Mouse (Mus musculus) c-Kit-positive CD71-positive TER-119-positive erythroid progenitor cells, embryonic 14.5 days (primary cell): ENCODE data around the gene Plin3.
A peak's percentile ranks its signal among the peaks of the same experiment; 100 is the strongest.

Experiments used
- DNase-seq: peaks from one replicate; pipeline ENCODE4 v3.0.0-alpha.2; 2013; ENCODE audit warnings: low spot score

Plin3 gene

DNA sequence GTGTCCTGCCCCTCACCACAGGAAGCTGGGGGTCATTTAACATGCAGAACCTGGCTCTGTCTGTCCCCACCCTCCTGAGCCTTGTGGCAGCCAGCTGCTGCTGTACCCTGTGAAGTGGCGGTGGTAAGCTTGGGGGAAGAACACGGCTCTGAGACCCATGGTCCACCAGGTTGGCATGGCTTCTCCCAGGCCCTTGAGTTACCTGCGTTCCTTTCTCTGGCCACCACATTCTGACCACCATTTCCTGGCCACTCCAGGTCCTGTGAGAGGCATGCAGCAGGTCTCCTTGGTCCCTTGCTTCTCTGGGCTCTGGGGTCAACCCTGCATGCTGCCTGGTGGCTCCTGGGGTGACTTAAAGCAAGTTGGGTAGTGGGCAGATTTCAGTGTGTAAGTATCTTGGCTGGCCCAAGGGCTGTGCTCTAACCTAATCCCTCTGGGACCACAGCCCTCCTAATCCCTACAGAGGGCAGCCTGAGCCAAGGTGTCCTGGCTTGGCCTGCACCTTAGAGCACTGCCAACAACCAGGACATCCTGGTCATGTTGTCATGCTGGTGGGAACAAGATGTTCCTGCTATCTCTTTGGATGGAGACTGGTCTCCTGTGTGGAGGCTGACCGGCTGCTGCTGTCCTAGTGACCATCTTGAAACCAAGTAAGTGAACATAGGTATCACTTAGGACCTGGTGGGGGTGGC is at the start of gene Plin3:
Gene Plin3, minus strand, starts transcription at position 343 of the 692 bp plus-strand sequence.
- DNase-seq = no peak

DNA sequence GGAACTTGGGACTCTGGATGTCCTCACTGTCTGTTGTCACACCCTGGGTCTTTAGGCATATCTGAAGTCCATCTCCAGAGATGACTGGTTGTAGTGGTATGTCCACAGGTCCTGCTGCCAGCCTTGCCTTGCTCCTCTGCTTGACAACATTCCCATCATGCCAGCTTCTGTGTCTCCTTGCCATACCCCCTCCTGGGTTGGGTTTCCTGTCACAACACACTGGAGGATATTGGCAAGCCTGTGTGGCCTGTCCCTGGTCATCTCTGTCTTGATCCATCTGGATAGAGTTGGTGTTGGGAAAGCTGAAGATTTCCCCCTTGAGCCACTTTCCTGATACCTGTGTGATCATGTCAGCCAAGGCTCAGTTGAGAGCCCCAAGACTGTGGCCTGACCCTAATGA is 48.0 kb upstream of the Plin3 start:
- no peak for DNase-seq

DNA sequence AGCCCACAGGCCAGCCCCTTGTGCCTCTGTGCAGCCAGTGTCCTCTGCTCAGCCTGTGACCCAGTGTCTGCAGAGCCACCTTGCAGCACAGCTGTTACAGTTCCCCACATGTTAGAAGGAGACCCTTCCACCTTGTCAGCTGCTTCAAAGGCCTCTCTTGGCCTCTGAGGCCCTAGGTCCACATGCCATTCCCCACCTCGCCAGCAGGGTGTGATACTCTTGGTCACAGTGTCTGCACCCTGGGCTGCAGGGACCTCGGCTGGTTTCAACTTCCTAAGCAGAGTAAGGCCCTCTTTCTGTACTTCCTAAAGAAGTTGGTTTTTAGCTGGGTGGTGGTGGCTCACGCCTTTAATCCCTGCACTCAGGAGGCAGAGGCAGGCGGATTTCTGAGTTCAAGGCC is 46.2 kb upstream of the Plin3 start:
- DNase-seq = no peak

DNA sequence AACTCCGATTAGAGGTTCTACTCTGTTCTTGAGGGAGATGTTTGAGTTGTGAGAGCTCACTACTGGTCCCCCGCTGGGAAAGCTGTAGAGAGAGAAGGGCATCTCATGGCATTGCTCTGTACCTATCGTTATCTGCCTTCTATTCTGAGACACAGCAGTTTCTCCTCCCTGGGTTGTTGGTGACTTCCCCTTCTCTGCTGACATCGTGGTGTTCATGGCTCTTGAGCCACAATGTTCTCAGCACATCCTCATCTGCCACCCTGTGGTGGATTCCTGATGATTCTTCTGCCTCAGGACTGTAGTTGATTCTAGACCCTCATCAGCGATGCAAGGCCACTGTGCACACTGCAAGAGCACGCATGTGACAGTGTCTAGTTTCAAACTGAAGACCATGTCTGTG is 45.1 kb upstream of the Plin3 start:
- no peak for DNase-seq

DNA sequence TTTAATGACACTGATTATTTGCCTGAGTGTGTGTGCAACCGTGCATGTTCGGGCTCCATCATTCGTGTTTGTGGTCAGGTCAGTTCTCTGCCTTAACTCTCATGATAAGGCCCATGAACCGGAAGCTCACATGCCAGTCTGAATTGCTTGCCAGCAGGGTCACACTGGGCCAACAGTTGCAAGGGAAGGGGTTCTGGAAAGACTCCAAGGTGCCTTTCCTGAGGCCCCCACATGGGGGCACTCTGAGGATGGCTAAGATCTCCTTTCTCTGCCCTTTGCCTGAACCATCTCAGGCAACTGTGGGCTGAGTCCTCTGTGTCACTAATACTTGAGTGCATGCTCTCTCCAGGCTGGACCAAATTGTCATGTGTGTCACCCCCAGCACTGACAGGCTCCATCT is 44.5 kb upstream of the Plin3 start:
- no peak for DNase-seq

DNA sequence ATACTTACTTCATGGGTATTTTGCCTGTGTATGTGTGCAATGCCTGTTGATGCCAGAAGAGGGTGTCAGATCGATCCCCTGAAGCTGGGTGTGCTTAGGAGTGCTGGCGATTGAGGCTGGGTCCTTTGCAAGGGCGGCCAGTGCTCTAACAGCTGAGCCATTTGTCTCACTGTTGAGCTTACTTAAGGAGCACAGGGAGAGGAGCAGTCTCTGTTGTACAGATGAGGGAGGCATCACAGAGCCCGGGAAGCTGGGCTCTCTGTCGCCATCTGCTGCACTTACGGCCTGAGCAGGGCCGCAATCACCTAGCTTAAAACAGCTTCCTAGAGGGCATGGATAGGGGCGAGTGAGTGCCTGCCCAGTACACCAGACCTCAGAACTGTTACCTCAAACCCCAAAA is 40.3 kb upstream of the Plin3 start:
- no peak for DNase-seq

DNA sequence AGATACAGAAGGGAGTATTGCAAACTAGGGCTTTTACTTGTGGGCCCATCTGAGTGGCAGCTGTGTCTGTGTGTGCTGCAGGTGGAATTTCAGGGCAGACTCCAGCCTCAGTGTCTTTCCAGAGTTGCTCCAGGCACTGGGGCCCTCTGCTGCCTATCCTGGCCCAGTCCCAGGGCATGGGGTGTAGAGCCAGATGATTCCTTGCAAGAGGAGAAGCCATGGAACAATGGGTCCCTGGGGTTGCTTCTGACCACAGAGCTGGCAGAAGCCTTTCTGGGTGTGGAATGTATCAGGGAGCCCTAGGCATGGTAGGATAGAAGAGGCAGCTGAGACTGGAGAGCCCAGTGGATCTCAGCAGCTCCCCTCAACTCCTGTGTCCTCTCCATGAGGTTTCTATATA is 38.6 kb upstream of the Plin3 start:
- no peak for DNase-seq

DNA sequence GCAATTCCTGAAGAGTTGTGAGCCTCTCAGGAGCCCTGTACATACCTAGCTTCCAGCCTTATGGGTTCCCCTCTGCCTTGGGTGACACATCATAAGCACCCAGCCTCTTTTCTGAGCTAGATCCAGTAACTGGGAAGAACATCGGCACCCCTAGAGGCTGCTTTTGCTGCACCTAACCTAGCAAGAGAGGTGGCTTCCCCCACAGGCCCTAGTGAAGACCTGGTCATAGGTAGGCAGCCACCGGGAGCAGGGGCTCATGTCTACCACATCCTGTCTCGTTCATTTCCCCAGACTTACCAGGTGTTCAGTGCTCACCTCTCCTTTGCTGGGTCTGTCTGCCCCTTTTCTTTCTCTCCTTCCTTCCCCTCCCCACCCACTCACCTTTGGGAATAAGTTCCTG is 37.7 kb upstream of the Plin3 start:
- no peak for DNase-seq

DNA sequence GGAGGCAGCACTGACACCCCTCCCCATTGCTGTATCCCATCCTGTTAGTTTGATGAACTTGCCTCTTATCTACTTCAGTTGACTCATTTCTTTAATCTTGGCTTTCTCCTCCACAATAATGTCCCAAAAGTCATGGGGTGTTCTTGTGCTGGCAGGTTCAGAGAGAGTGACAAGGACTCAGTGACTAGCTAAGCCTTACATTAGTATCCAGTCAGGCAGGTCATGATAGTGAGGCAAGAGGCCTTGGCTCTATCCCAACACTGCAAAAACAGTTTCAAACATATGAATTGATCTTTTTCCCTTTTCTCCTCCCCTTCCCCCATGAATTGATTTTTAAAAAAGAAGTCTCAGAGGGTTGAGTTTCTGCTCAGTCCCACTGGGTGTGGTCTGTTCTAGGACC is 36.6 kb upstream of the Plin3 start:
- DNase-seq = no peak

DNA sequence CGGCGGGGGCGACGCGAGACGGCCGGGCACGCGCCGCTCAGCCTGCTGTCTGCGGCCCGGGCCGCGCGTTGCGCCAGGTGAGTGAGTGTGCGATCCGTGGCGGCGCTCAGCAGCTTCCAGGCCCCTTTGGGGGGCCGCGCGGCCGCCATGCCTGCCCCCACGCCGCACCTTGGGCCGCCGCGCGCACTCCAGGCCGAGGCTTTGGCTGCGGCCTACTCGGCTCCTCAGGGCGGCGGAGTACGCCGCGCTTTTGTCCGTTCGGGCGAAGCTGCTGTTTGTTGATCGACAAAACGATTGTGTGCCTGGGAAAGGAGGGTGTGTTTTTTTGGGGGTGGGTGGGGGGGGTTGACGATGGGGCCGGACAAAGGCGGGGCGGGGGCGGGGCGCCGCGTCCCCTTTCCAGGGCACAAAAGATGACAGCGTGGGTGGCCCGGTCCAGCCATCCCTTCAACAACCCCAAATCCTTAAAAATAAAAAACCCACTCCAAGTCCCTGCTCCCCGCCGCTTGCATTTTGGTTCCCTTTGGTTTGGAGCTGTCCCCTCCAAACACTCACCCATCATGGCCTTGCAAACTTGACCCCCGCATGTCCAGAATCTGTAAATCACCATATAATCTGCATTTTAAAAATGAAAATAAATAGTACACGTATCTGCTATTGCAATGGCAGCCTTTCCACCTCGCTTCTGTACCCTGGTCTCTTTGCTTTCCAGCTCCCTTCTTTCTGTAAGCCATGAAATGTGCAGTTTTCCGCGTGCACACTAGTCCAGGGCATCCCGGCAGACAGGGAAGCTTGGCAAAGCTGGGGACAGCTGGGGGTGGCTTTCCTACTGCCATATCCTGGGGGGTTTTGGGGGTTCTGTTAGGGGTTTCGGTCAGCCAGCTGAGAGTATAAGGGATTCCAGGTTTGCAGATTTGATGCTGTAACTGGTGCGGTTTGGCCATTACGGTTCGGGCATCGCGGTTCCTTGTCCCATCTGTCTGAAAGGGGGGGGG is 33.8 kb upstream of the Plin3 start:
- no peak for DNase-seq

DNA sequence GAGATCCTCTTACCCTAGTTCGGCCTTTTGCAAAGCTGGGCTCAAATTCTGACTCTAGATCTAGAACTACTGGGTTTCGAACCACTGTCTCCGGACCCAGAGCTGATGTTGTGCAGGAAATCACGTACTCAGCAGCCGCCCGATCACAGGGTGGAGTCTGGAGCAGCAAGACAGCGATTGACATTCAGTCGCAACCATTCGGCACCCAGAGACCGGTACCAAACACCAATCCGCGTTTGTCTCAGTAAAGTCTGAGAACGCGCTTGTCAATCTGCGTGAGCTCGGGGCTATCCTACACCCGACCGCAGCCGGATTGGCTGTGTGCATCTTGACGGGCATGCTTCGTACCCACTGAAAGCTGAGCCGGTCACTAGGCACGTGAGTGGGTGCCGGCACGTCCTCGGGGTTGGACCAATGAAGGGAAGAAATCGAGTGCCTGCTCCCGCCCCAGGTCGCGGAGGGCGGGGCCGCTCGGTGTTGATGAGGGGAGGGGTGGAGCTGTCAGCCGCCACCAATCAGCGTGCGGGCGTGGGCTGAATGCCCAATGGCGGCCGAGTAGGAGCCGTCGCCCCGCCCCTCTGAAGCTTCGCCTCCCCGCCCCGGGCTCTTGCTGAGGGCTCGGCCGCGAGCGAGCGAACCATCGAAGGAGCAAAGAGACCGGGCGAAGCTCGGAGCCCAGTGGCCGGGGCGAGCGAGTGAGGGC is 32.9 kb upstream of the Plin3 start, which contains the start of gene Kdm4b:
Gene Kdm4b, plus strand, starts transcription at position 613 of the 703 bp plus-strand sequence.
- peak; percentile 98 for DNase-seq

DNA sequence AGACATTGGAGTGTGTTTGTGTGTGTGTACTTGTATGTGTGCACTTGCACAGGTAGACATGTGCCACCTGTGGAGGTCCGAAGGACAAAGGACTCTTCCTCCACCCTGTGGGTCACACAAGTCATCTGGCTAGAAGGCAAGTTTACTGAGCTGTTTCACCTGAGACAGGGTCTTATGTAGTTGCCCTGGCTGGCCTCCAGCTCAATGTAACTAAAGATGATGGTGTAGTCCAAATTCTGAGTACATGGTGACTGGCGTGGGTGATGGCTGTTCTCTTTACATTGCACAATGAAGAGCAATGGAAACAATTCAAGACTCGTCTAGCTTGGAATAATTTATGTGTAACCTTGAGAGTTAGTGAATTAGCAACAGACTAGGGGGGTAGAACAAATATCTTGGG is 31.7 kb upstream of the Plin3 start:
- DNase-seq = no peak

DNA sequence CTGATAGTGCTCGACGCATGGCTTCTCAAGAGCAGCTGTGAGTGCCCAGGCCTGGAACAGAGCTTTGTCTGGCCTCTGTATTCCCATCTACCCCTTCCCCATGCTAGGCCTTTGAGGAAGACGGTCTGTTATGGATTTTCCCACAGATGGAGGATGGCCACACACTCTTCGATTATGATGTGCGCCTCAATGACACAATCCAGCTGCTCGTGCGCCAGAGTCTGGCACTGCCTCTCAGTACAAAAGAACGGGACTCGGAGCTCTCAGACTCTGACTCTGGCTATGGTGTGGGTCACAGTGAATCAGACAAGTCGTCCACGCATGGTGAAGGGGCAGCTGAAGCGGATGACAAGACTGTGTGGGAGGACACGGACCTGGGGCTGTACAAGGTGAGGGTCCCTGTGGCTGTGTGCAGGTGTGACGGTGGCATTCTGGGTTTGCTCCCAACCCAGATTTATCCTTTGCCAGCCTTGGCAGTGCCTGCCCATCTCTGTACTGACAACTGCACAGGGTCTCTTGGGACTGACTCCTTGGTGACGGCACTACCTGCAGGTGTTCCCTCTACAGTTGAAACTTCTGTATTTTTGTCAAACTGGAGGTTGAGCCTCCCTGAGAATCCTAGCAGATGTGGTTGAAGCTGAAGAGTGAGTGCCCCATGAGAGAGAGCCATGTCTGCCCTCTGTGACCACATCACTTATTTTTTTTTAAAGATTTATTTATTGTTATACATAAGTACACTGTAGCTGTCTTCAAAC is 16.7 kb upstream of the Plin3 start:
- no peak for DNase-seq

DNA sequence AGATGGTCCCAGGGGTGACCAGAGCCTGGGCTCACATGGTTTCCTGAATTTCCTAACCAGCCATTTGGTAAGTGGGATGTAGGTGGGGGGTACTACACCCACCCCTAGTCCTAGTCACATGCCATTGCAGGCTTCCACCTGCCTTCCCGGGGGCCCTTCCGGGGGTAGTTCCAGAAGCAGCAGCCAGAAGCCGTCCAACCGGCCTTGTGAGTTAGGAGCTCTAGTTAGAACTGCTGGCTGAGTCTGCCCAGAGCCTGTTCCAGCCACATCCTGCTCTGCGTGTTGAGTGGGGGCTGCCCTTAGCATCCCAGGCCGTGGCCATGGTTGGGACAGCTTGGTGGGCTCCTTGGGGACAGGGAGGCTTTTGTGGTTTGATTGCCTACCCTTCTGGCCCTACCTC is 15.4 kb upstream of the Plin3 start:
- no peak for DNase-seq

DNA sequence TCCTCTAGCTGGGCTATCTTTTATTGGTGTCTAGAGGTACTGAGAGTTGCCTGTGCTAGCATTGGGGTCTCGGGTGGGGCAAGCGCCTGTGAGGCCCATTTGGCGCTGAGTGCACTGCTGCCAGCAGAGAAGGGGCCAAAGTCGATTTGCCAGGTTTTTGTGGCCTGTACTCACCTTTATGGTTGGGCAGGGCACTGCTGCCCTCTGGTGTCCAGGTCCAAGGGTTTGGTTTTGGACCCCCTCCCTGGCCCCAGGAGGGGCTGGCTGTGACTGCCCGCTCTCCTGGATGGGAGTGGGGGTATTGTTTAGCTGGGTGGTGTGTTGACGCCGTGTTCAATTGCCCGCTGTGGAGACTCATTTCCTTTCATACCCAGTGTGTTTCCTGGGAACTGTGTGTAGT is 13.2 kb upstream of the Plin3 start:
- no peak for DNase-seq

DNA sequence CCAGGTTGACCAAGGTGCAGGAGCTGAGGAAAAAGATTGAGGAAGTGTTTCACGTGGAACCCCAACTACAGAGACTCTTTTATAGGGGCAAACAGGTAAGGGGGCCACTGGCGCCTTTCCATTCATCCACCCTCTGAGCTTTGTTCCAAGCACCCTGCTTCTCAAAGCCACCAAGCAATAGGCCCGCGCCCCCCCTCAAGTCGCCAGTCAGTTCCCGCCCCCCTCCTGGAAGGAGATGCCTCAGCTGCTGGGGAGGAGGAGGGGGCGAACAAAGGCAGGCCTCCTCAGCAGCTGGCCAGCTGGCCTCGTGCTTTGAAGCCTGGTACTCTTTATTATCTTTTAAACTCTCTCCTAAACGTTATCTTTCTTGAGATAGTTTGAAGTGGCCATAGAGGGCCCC is 12.5 kb upstream of the Plin3 start:
- DNase-seq = no peak

DNA sequence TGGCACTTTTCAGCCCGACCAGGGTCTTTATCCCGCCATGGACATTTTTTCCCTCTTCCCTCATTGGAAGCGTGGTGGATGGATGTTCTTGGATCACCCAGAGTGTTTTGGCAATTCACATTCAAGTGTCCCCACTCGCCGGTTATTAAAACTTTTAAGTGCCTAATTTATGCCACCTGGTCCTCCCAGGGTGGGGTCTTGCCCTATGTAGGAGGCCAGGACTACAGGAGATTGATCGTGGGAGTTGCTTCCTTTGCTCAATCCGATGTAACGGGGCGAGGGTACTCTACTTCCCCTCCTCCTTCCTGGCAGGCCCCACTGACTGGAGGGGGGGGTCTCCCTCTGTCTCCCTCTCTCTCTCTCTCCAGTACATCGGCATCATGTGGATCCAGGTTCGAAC is 12.0 kb upstream of the Plin3 start:
- no peak for DNase-seq

DNA sequence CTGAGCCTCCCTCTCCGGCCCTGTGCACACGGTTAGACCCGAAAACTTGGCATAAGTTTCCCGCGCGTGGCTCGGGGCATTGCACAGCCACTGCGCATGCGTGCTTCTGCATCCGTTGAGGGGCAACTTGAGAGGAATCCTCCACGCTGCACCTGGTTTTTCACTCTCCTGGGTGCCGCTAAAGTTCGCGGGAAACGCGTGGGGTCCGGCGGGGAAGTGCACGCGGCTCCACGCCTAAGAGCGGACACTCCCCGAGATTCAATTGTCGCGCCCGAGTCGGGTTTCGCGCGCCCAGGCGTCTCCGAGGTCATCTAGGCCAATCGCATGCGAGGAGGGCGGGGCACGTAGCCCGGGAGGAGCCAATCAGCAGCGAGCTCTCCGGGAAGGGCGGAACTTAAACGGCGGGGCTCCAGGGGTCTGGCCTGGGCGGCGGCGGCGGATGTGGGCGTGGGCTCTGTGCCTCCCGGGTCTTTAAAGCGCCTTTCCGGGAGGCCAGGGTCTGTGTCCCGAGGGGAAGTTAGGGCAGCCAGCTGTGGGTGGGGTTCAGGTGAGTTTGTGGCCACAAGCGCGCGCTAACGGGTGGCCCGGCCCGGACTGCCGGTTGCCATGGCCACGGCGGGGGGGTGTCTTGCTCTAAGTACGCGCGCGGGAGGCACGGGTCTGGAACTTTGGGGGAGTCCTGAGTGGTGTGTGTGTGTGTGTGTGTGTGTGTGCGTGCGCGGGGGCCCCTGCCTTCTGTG is 11.3 kb upstream of the Plin3 start:
- peak; percentile 97 for DNase-seq

DNA sequence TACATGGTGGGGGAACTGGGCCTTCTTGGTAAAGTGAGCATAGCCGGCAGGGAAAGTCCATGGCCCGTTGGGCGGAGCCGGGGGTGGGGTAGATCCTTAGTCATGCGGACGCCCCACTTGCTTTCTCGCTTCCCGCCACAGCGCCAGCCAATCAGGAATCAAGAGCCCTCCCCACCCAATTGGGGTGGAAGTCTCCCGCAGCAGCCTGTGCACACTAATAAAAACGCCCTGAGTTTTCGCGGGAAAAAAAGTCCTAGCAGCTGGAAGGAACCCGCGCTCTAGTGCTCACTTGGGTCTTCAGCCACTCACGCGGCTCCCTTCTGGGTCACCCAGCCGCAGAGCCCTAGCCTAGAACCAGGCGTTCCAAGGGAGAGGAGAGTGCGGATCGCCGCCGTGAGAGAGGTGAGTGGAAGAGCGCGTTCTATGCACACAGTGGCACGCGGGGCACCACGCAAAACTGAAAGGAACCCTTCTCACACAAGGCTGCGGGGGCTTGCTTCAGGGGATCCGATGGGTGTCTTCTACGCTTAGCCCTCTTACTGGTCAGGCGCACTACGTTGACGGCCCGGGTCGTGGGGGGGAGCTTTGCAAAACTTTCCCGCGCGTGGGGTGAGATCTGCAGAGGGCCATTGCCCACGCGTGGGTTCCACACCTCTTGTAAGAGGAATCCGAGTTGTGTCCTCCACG is 10.6 kb upstream of the Plin3 start, which contains the start of gene Uhrf1:
Gene Uhrf1, plus strand, starts transcription at position 162 of the 687 bp plus-strand sequence.
- peak; percentile 97 for DNase-seq

DNA sequence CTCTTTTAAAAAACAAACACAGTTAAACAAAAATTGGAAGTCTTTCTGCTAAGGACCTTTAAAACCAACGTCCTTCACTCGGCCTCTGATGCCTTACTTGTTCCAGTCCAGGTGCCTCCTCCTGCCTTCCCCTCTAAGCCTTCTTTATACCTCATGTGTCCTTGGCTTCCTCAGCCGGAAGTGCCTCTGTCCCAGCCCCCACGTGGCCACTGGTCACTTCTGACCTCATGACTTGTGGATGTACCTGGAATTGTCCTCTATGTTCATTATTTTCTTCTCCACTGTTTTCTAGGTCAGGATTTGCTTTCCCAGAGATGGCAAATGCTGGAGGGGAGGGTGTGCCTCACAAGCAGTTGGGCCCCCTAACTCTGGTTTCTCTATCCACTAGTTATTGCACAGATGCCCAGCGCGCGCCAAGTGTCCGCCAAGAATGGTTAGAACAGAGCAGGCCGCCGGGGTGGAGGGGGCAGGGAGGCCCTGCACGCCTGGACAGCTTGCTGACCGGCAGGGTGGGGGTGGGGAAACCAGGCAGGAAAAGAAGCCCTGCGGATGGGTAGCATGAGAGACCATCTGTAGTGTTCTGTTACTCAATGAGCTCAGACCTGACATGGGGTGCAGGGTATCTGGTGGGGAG is 9.8 kb upstream of the Plin3 start:
- no peak for DNase-seq
